Mouse (Mus musculus) c-Kit-positive CD71-positive TER-119-positive erythroid progenitor cells, embryonic 14.5 days (primary cell): ENCODE data around the gene Cga.

Source experiments
- DNase-seq: peaks from one replicate; pipeline ENCODE4 v3.0.0-alpha.2; 2013; ENCODE audit warnings: low spot score

Gene Cga

GRCm38 (mm10) chr4:34893479-34893878, at the start of gene Cga:
TSS of gene Cga (plus strand) at chr4:34893779.
- DNase-seq, result no peak

DNA sequence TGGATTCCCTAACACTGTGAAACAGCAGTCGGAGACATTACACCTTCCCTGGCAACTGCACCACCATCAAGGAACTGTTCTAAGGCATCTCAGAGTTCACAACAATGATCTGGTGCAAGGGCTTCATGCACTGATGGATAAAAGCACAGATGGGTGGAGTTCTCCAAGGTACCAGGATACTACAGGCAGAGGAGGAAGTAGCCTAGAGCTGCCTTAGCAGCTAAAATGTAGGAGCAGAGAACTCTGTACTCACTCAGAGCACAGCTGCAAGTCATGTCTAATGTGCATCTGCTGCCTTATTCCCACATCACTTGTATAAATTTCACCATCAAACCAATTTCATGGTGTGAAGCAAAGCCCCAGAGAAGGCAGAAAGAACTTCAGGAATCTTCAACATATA, 49.7 kb upstream of the Cga start:
- DNase-seq, result no peak

GRCm38 (mm10) chr4:34847679-34848309, 45.8 kb upstream of the Cga start:
- no peak for DNase-seq

GRCm38 (mm10) chr4:34850156-34850555, 43.4 kb upstream of the Cga start:
- no peak for DNase-seq

GRCm38 (mm10) chr4:34852051-34852450, 41.5 kb upstream of the Cga start:
- DNase-seq, result no peak

DNA sequence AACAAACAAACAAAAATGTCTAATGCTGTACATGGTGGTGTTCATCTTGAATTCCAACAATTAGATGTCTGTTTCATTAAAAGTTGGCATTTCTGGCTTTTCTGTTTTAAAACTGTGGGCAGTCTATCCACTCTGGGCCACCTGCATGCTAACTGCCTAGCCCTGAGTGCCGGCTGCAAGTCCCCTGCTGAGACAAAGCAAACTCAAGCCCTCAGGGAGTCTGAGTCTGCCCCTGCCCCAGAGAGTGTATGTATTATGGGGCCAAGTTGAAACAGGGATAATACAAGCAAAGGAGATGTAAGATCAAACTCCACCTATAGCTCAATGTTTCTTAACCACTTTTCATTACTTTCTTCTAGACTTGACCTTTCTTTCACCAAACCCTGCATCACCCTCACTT, 37.6 kb upstream of the Cga start:
- no peak for DNase-seq

- no peak for DNase-seq
Observed at GRCm38 (mm10) chr4:34858903-34859302, 34.7 kb upstream of the Cga start.

- DNase-seq, result no peak
Observed at GRCm38 (mm10) chr4:34859416-34859815, 34.2 kb upstream of the Cga start.

DNA sequence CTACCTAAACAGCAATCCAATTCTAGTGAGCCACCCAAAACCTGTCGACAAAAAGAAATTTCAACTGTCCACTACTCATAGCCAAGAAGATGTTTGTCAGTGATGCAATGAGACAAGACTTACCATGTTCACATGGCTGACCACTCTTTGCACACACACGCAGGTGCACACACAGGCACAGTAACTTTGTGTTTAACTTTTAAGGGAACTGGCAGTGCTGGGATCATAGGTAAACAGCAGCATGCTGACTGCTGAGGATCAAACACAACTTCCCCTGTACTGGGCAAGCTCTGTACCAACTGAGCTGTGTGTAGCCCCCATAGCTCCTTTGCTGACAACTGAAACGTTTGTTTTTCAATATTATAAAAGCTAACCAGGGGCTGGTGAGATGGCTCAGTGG, 32.1 kb upstream of the Cga start:
- no peak for DNase-seq

DNA sequence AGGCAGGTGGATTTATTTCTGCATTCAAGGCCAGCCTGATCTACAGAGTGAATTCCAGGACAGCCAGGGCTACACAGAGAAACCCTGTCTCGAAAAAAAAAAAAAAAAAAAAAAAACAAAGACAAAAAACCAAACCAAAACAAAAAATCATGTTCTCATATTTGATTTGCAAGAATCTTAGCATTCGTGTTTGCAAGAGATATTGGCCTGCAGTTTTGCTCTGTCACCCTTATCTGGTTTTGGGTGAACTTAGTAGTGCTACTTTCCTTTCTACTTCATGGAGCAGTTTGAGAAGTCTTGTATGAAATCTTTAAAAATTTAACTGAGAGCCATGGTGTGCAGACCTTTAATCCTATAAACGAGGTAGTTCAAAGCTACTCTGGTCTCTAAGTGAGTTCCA, 23.8 kb upstream of the Cga start:
- DNase-seq, result no peak

- no peak for DNase-seq
Observed at GRCm38 (mm10) chr4:34872896-34873495, 20.6 kb upstream of the Cga start.

- no peak for DNase-seq
Observed at GRCm38 (mm10) chr4:34874234-34874633, 19.3 kb upstream of the Cga start.

DNA sequence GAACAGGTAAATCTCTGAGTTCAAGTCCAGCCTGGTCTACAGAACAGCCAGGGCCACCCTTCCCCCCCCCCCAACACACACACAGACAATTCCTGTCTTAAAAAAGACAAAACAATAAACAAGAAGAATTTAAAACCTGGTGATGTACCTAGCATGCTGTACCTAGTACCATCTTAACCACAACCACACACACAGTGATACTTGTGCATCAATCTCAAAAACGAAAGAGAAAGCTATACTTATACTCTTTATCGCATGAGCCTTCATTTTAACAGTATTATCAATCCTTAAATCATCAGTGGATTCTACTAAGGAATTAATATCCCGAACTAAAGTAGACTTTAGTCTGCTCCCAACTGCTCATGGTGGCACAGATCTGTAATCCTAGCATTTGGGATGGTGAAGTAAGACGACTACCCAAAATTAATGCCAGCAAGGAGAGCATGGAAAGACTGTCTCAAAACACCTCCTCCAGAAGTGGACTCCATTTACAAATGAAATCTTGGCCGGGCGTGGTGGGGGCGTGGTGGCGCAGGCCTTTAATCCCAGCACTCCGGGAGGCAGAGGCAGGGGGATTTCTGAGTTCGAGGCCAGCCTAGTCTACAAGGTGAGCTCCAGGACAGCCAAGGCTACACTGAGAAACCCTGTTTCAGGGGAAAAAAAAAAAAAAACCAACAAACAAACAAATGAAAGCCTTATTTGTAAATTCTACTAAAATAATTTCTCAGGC, 12.5 kb upstream of the Cga start:
- DNase-seq, result no peak

DNA sequence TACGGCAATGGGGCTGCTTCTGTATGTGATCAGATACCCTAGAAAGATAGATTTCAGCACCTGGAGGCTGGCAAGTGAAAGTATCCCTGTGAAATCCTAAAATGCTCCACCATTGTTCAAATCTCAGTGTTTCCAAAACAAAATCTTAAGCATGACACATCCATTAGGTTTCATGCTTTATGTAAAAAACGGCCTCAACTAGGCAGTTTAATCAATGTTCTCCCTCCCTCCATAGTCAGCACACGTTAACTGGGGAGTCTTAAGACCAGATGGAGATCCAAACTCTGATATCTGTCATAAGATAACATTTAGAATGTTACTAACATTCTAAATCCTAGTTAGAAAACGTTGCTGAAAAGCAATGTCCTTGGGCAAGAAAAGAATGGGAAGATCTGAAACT, 11.7 kb upstream of the Cga start:
- no peak for DNase-seq

DNA sequence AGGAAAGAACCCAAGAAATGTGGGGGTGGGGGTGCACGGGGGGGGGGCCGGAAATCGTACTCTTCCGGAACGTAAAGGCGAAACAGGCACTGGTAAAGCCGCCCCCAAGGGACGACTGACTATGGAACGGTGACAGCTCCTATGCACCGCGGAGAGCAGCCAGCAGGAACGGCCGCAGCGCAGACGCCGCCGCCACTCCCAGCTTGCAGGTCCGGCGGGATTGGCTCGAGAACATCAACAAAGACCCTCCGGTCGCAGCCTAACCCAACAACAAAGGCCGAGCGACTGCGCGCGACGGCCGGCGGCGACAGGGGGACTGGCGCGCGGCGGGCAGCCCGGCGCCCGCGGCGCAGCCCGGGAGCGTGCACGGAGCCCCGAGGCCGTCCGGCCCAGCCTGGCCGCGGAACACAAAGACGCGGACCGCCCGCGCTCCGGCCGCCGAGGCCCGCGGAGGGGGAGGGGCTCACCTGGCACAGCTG, 11.2 kb upstream of the Cga start:
- DNase-seq, result peak; percentile 23

GRCm38 (mm10) chr4:34882818-34883217, 10.8 kb upstream of the Cga start, which contains the start of gene Zfp292:
TSS of gene Zfp292 (minus strand) at chr4:34882960.
- DNase-seq, result peak; percentile 85

DNA sequence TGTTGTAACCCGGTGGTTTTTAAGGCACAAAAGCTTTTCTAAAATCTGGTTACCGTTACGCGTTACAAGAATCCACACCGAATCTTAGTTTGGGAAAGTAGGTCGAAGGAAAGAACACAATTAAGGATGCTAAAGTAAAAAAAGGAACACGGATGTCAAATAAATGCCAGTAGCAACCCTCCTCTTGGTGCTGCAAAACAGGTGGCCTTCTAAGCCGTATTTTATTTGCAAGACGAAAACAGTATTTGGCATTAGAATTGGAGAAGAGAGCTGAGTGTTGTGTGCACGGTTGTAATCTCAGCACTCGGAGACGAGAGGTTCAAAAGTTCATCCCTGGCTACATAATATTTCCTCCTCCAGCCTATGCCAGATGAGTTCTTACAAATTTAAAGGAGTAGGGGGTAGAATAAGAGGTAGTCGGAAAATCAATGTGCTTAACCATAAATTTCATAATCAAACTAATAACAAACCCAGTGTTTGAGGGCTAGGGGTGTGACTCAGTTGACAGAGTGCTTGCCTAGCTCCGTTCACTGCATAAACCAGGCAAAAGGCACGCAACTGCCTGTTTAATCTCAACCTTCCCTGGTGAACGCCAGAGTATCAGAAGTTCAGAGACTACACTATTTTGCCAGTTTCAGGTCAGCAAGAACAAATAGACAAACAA, 10.1 kb upstream of the Cga start:
- no peak for DNase-seq

DNA sequence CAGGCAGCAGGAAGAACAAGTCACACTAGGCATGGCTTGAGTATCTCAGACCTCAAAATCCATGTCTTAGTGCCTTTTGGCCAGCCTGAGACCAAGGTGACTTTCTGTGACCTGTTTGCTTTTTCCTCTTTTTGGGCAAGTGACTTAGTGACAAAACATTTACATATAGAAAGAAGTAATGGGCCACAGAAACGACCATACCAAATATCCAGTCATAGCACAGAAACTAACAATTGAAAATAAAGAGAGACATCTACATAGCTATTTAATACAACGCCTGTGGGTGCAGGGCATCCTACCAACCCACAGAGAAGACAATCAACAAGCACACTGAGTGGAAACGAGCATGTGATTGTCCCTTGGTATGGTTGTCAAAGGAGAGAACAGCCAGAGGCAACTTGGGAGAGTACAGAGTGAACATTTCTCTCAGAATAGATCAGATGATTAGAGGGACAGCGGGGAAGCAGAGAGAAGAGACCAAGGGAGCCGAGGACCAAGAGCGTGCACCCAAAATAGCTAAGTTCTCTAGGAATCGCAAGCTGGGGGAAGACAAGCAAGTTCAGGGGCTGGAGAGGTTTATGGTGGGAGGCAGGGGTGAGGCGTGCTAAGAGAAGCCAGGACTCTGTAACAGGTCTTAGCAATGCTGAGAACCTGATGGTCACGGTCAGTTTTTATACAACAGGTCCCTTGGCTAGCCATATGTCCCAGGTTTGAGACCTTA, 7.8 kb upstream of the Cga start:
- no peak for DNase-seq

- DNase-seq, result peak; percentile 80
Observed at GRCm38 (mm10) chr4:34886490-34887111, 7.0 kb upstream of the Cga start.

- no peak for DNase-seq
Observed at GRCm38 (mm10) chr4:34887295-34887694, 6.3 kb upstream of the Cga start.

DNA sequence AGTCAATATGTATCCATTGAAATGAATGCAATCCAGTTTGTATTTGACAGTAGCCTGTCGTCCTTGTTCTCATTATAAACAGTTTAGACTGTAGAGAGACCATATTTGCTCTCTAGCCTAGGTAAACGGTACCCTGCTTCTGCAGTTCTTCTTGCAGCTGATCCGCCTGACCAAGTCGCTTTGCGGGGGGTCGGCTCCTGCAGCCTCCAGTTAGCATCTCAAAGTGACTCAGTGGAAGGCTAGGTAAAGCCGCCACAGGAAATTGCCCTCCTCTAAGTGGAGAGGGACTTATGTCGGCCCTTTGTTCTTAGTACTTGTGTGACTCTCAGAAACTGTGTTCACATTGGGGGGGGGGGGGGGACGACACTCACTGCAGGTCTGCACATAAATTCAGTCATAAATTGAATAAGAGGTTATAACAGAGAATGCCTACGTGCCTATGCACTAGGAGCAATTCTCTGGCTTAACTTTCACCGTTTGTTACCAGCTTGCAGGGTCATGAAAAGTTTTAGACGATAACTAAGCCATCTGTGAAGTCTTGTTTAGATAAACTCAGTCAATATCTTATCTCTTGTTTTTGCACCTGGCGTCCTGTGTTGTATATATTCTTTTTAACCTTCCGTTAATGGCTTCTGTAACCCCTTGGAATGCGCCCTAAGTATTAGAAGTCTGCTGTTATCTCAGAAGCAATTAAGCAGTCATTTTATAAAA, 4.3 kb upstream of the Cga start:
- peak; percentile 13 for DNase-seq
